Mouse (Mus musculus) MEL (cell line): Measurements from ENCODE around the gene Hnrnpu.

ENCODE experiments used
- CHD2 ChIP-seq: IDR thresholded peaks from 2 replicates; pipeline ENCODE4 v1.6.1; 2011; ENCODE audit warnings: low read length, improper control_type of control experiment
- CTCF ChIP-seq, 3 experiments: IDR thresholded peaks in 2 of 3; conservative IDR thresholded peaks in 1 of 3; 2 replicates each; pipeline ENCODE4 v1.5.1; 2011 to 2012; ENCODE audit warnings: low read length in 3 of 3, low read depth in 2 of 3, mild to moderate bottlenecking in 2 of 3, improper control_type of control experiment in 1 of 3, inconsistent platforms in 1 of 3, mixed read lengths in 1 of 3, moderate library complexity in 1 of 3; ENCODE audit not compliant: control insufficient read depth in 1 of 3, insufficient read depth in 1 of 3, poor library complexity in 1 of 3, severe bottlenecking in 1 of 3
- E2F4 ChIP-seq: IDR thresholded peaks from 2 replicates; pipeline ENCODE4 v1.6.1; 2011; ENCODE audit warnings: low read depth, low read length, improper control_type of control experiment, borderline replicate concordance
- EP300 ChIP-seq, 2 experiments: IDR thresholded peaks; 2 replicates each; pipeline ENCODE4 v1.6.1; 2011; ENCODE audit warnings: improper control_type of control experiment in 2 of 2, low read length in 2 of 2, low read depth in 1 of 2, mild to moderate bottlenecking in 1 of 2
- MYC ChIP-seq: IDR thresholded peaks from 2 replicates; pipeline ENCODE4 v1.6.1; 2011; ENCODE audit warnings: low read depth, mild to moderate bottlenecking, low read length, improper control_type of control experiment, moderate library complexity
- NELFE ChIP-seq: IDR thresholded peaks from 2 replicates; pipeline ENCODE4 v1.6.1; 2011; ENCODE audit warnings: low read depth, low read length, improper control_type of control experiment
- POLR2A ChIP-seq, 2 experiments: IDR thresholded peaks; 2 replicates each; pipeline ENCODE4 v1.6.1; 2011 to 2012; ENCODE audit warnings: low read length in 2 of 2, mild to moderate bottlenecking in 2 of 2, control low read depth in 1 of 2, improper control_type of control experiment in 1 of 2, low read depth in 1 of 2, moderate library complexity in 1 of 2; ENCODE audit not compliant: control insufficient read depth in 1 of 2, insufficient read depth in 1 of 2, poor library complexity in 1 of 2
- RCOR1 ChIP-seq: IDR thresholded peaks from 2 replicates; pipeline ENCODE4 v1.6.1; 2012; ENCODE audit warnings: low read depth, mild to moderate bottlenecking, inconsistent platforms, low read length, improper control_type of control experiment
- SIN3A ChIP-seq: IDR thresholded peaks from 2 replicates; pipeline ENCODE4 v1.6.1; 2012; ENCODE audit warnings: low read length, improper control_type of control experiment, inconsistent platforms
- TAL1 ChIP-seq: IDR thresholded peaks from 2 replicates; pipeline ENCODE4 v1.6.1; 2012; ENCODE audit warnings: mild to moderate bottlenecking, inconsistent platforms, low read length, moderate library complexity, mixed read lengths

GRCm38 (mm10) chr1:178337551-178338317, at the start of gene Hnrnpu:
- TF ChIP-seq EP300 (IDR thresholded peaks at IDR 0.05; ENCODE audit: low read depth in 1 of 2, low read length in 2 of 2) (peak in 1 of 2 experiments; percentile 53; a peak in 1 of 4 replicates), CTCF (IDR thresholded peaks at IDR 0.05 in 2 of 3, conservative IDR thresholded peaks at IDR 0.05 in 1 of 3; ENCODE audit: control insufficient read depth in 1 of 3, insufficient read depth in 1 of 3, low read depth in 2 of 3, low read length in 3 of 3, poor library complexity in 1 of 3, severe bottlenecking in 1 of 3) (no peak), POLR2A (IDR thresholded peaks at IDR 0.05; ENCODE audit: control insufficient read depth in 1 of 2, insufficient read depth in 1 of 2, low read depth in 1 of 2, low read length in 2 of 2, poor library complexity in 1 of 2) (peak; percentile 70 to 95), SIN3A (peak; percentile 77), MYC (no peak), CHD2 (no peak), RCOR1 (no peak), TAL1 (no peak), NELFE (peak; percentile 98), E2F4 (peak; percentile 64; the same call in 1 of the 2 replicates)
